Mouse (Mus musculus): ENCODE data around the gene Prss42.

Prss42 gene

GRCm38 (mm10) chr9:110826390-110826789 is 28.4 kb downstream of the Prss42 start, which contains the start of gene Prss43:
Gene Prss43, plus strand, starts transcription at chr9:110826690.
- POLR2A ChIA-PET, result interaction anchor here in 1 of 4 experiments (0.6 to 0.7 kb wide), 3 partner anchors 32 to 113 kb away, joined by 3 to 4 read pairs (median 3); no protein-coding TSS in a partner anchor
- CTCF ChIA-PET, result interaction anchor here in 1 of 4 experiments (0.6 to 0.7 kb wide), 2 partner anchors 41 to 96 kb away, joined by 3 to 4 read pairs; no protein-coding TSS in a partner anchor

DNA sequence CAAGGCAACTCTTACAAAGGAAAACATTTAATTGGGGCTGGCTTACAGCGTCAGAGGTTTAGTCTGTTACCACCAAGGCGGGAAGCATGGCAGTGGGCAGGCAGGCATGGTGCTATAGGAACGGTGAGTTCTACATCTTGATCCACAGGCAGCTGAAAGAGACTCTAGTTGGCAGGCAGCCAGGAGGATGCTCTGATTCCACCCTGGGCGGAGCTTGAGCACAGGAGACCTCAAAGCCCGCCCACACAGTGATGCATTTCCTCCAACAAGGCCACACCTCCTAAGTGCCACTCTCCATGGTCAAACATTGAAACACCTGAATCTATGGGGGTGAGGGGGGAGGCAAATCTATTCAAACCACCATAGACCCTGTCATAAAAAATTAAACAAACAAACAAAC is 35.1 kb downstream of the Prss42 start:
- ChIA-PET CTCF (interaction anchor here in 1 of 4 experiments (0.8 kb wide), 1 partner anchor 52 kb away, joined by 3 read pairs; no protein-coding TSS in a partner anchor), POLR2A (interaction anchor here in 3 of 4 experiments (0.7 to 1.6 kb wide), 6 partner anchors 16 to 438 kb away, joined by 3 to 4 read pairs (median 3); partner anchors contain the start of genes Epm2aip1 (in 1 of the 3), Mlh1 (in 1 of the 3) and Prss42 (in 1 of the 3))

DNA sequence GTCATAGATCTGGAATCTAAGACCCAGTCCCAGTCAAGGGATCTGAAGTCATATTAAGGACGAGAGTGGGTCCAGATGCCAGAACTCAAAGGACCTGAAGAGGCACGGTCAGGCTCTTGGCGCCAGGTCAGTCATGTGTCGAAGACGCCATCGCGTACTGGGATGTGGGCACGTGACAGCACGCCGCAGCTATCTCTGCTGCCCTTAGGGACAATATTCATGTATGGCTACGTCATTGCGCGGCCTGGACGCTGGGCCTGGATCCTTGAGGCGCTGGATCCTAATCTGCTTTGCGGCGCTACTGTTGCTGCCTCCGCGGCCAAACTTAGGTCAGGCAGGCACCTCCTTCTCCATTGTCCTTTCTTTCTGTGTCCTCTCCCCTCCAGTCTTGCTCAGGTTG is 36.4 kb downstream of the Prss42 start, which contains the start of gene Prss45:
TSS of gene Prss45 (plus strand) at position 178 of the 400 bp plus-strand sequence.
- CTCF ChIA-PET, result interaction anchor here in 2 of 4 experiments (0.7 to 1.6 kb wide), 2 partner anchors 455 to 556 kb away, joined by 3 read pairs; no protein-coding TSS in a partner anchor
- POLR2A ChIA-PET, result interaction anchor here in 1 of 4 experiments (0.7 to 1.0 kb wide), 2 partner anchors 12 to 59 kb away, joined by 3 to 4 read pairs; no protein-coding TSS in a partner anchor

DNA sequence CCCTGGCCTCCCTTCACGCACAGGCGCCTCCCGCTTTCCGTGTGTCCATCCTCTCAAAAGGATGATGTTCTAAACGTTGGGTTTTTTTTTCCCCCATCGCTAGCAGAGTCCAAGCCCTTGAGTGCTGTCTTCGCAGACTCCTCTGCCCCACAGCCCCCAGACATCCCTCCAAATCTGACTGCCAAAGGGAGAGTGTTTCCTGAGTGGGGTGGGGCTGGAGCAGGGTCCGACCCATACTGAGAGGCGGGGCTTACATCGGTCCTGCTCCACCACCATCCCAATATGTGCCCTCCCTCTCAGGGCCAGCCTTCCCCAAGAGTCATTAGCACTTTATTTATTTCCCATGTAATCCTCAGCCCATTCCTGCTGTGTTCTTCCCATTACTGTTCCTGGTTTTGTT is 37.0 kb downstream of the Prss42 start:
- CTCF ChIA-PET, result interaction anchor here in 2 of 4 experiments (0.7 to 1.6 kb wide), 2 partner anchors 455 to 557 kb away, joined by 3 read pairs; no protein-coding TSS in a partner anchor

DNA sequence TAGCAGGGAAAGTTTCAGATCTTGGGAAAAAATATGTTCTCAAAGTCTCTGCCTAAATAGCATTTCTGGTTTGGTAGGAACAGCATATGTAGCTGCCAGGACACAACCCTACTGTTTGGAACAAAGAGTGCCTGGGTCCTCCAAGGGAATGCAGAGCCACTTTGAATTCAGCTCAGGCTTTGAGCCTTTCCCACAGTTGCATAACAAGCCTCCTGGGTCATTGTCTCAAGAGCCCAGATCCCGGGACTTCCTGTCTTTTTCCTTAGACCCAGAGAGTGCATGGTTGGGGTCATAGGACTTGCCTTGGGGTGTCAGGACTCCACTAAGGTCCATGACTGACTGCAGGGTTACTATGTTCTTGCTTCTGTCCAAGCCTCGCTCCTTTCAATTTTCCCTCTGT is 38.1 kb downstream of the Prss42 start:
- POLR2A ChIA-PET, result interaction anchor here in 1 of 4 experiments (0.7 kb wide), 1 partner anchor 106 kb away, joined by 3 read pairs; no protein-coding TSS in a partner anchor
- CTCF ChIA-PET, result no interaction called here

More for the DNA sequence above, 37.0 kb downstream of the Prss42 start:
- POLR2A ChIA-PET, result no interaction called here

DNA sequence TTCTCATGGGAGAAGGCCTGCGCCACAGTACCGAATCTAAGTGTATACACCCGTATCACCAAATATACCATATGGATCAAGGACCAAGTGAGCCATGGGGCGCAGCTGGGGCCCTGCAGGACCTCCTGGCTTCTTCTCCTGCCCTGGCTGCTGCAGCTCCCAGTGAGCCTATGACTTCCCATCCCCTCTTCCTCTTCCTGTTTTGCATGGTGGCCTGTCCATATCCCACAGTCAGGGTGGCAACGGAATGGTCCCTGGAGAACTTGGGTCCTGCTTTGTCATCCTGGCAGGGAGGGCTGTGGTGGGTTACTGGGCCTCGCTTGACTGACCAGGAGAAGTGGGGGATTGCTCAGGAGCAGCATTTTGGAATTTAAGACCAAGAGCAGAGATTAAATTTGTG is 42.9 kb downstream of the Prss42 start:
- CTCF ChIA-PET, result interaction anchor here in 2 of 4 experiments (0.8 to 1.6 kb wide), 2 partner anchors 59 to 60 kb away, joined by 3 to 5 read pairs; no protein-coding TSS in a partner anchor
- POLR2A ChIA-PET, result no interaction called here

GRCm38 (mm10) chr9:110841438-110841837 is 43.5 kb downstream of the Prss42 start:
- ChIA-PET CTCF (interaction anchor here in 2 of 4 experiments (0.8 to 1.6 kb wide), 2 partner anchors 60 kb away, joined by 3 to 5 read pairs; no protein-coding TSS in a partner anchor), POLR2A (interaction anchor here in 1 of 4 experiments (0.6 kb wide), 1 partner anchor 18 kb away, joined by 4 read pairs; no protein-coding TSS in a partner anchor)

DNA sequence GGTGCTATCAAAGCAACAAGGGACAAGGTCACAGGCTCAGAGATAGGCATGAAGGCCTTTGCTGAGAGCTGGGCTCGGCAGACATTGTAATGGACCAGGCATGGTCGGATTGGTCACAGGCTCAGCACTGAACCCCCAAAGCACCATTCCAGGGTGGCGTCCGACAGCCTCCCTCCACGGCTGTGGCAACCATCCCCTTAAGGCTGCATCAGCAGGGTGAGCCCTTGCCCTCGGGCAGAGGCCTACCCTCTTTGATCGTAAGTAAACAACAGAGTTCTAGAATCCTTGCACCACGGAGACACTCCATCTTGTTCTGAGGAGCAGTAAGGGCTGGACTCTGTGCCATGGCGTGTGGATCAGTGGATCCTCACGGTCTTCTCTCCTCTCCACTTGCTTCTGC is 46.2 kb downstream of the Prss42 start, which contains the start of gene Prss46:
TSS of gene Prss46 (plus strand) at position 301 of the 400 bp plus-strand sequence.
- CTCF ChIA-PET, result interaction anchor here in 2 of 4 experiments (1.0 to 1.2 kb wide), 2 partner anchors 27 to 249 kb away, joined by 3 to 4 read pairs; no protein-coding TSS in a partner anchor
- POLR2A ChIA-PET, result no interaction called here

GRCm38 (mm10) chr9:110849162-110849561 is 51.2 kb downstream of the Prss42 start:
- POLR2A ChIA-PET, result interaction anchor here in 2 of 4 experiments (0.5 to 0.6 kb wide), 2 partner anchors 15 to 147 kb away, joined by 3 read pairs; no protein-coding TSS in a partner anchor
- CTCF ChIA-PET, result interaction anchor here in 2 of 4 experiments (0.7 to 1.0 kb wide), 3 partner anchors 68 to 148 kb away, joined by 3 to 7 read pairs (median 3); no protein-coding TSS in a partner anchor

All from embryonic stem cell, embryonic (primary cell).